Mouse (Mus musculus) heart, postnatal 0 days (tissue): Measurements from ENCODE around the gene Zkscan4. TPM values are rescaled to one million over a fixed set of nuclear protein-coding genes. Genes with fewer than 3 reads are reported as not detected.

ENCODE experiments used
- ATAC-seq: fragments of 200-750 bp; cut with Nextera tagmentation; 2 replicates; pipeline ENCODE4 v1.8.0; 2017; ENCODE audit warnings: low read depth, moderate number of reproducible peaks, moderate library complexity; ENCODE audit not compliant: insufficient read depth
- DNase-seq: peaks from one replicate; pipeline ENCODE4 v3.0.0-alpha.2; 2016; ENCODE audit warnings: low spot score
- H3K27ac ChIP-seq: fragments of 300-500 bp; sonication (generic); 2 replicates; pipeline ENCODE4 v1.5.1; 2014; ENCODE audit warnings: low read depth, mild to moderate bottlenecking
- H3K27me3 ChIP-seq: fragments of 300-500 bp; sonication (generic); 2 replicates; pipeline ENCODE4 v1.6.1; 2014; ENCODE audit warnings: low read length, mixed read lengths; ENCODE audit not compliant: control insufficient read depth, insufficient read depth
- H3K36me3 ChIP-seq: fragments of 300-500 bp; sonication (generic); replicated peaks from 2 replicates; pipeline ENCODE4 v1.6.1; 2014; ENCODE audit warnings: low read length, mixed read lengths; ENCODE audit not compliant: control insufficient read depth, insufficient read depth
- H3K4me1 ChIP-seq: fragments of 300-500 bp; sonication (generic); 2 replicates; pipeline ENCODE4 v1.6.1; 2014; ENCODE audit warnings: antibody characterized with exemption; ENCODE audit not compliant: control insufficient read depth, insufficient read depth
- H3K4me2 ChIP-seq: fragments of 300-500 bp; sonication (generic); 2 replicates; pipeline ENCODE4 v1.6.1; 2014; ENCODE audit warnings: low read depth, mild to moderate bottlenecking, low read length, moderate library complexity
- H3K4me3 ChIP-seq: fragments of 300-500 bp; sonication (generic); 2 replicates; pipeline ENCODE4 v1.5.1; 2014; ENCODE audit warnings: low read depth, low read length
- H3K9ac ChIP-seq: fragments of 300-500 bp; sonication (generic); replicated peaks from 2 replicates; pipeline ENCODE4 v1.6.1; 2014; ENCODE audit warnings: low read depth, low read length, mixed read lengths
- H3K9me3 ChIP-seq: fragments of 300-500 bp; sonication (generic); replicated peaks from 2 replicates; pipeline ENCODE4 v1.6.1; 2016; ENCODE audit warnings: low read length; ENCODE audit not compliant: control insufficient read depth
- CTCF ChIP-seq: IDR thresholded peaks from 2 replicates; pipeline ENCODE4 v1.5.1; 2016; ENCODE audit warnings: antibody characterized with exemption, control low read depth, low read depth
- EP300 ChIP-seq: IDR thresholded peaks from 2 replicates; pipeline ENCODE4 v1.6.1; 2016; ENCODE audit warnings: antibody characterized with exemption, low read depth
- WGBS: fragments of 180-500 bp; shearing (Covaris S2); extraction: QIAGEN DNeasy Blood & Tissue Kit; methylation state at CpG from one replicate; pipeline ENCODE4 v1.1.7; 2014; 5-methylcytosine and 5-hydroxymethylcytosine counted together
- microRNA counts: library from miRNA; unstranded; fragments of <30 nt; microRNA quantifications from one replicate; lab custom pipeline; 2015
- microRNA-seq: library from miRNA; unstranded; fragments of <30 nt; microRNA quantifications from one replicate; pipeline ENCODE4, GENCODE M21; 2016
- polyA plus RNA-seq: library from polyadenylated mRNA; unstranded; fragments of >200 nt; fragmentation: Nextera tagmentation; extraction: Ambion mirVana; gene quantifications from 2 replicates; pipeline ENCODE4 v1.2.1, GENCODE M21; 2015
- total RNA-seq: library from RNA; depleted of rRNA; stranded (reverse); fragments of >200 nt; gene quantifications from 2 replicates; pipeline ENCODE4 v1.2.3, GENCODE M21; 2014; ENCODE audit warnings: low replicate concordance; rRNA removed

Gene Zkscan4
- total and polyA plus RNA-seq, 2 experiments from 2014 or later = 1.7 to 2.0 TPM

- Histone ChIP-seq H3K4me2 (peak within 1 kb of the TSS; percentile 64), H3K27ac (peak within 1 kb of the TSS; percentile 96), H3K9ac (peak within 1 kb of the TSS; percentile 99), H3K27me3 (no peaks in the 10 kb centered on the region), H3K9me3 (no peaks in the 10 kb centered on the region), H3K4me1 (peaks cover 4% of the 10 kb centered on the region), H3K4me3 (peak within 1 kb of the TSS; percentile 99), H3K36me3 (peaks cover 12% of the 10 kb centered on the region)
- under 1% methylated on average over 39 of the region's 39 CpGs for WGBS
- peak; percentile 97 for ATAC-seq
- peak; percentile 63; the same call in 1 of the 2 replicates for TF ChIP-seq EP300
- TF ChIP-seq CTCF = no peak; the same call in 1 of the 2 replicates
- peak; percentile 79 for DNase-seq
These were observed 52.1 kb downstream of the Zkscan4 start, which contains the start of gene Zkscan8 for GRCm38 (mm10) chr13:21530781-21531201. Zkscan8 (minus strand) TSS chr13:21531120.

MicroRNAs within 50 kb of the gene (microRNA counts, 519-probe panel; counts per million panel counts)
- microRNA mmu-miR-1896 (lab: Ali Mortazavi, UCI) = not detected

Small RNAs within 50 kb of the gene (microRNA-seq; reads per million reads assigned to microRNA genes)
- not detected for gene Mir1896

Other genes starting within 250 kb of the Zkscan4 start
- gene Gpx5, start 186.2 kb upstream of the Zkscan4 start, total RNA-seq = not detected in 2 replicates
- not detected in 2 replicates for gene Gpx5, start 186.2 kb upstream of the Zkscan4 start, polyA plus RNA-seq
- not detected in 2 replicates for gene Gpx6, start 166.8 kb upstream of the Zkscan4 start, total RNA-seq
- gene Gpx6, start 166.8 kb upstream of the Zkscan4 start, polyA plus RNA-seq = not detected in 2 replicates
- not detected in 2 replicates for gene Olfr1367, start 132.0 kb upstream of the Zkscan4 start, total RNA-seq
- gene Olfr1367, start 132.0 kb upstream of the Zkscan4 start, polyA plus RNA-seq = not detected in 2 replicates
- 3.6 and 7.8 TPM in 2 replicates for gene Zscan12, start 116.1 kb upstream of the Zkscan4 start, total RNA-seq
- 5.2 TPM in 2 replicates for gene Zscan12, start 116.1 kb upstream of the Zkscan4 start, polyA plus RNA-seq
- 32.7 and 40.8 TPM in 2 replicates for gene Zkscan3, start 76.2 kb upstream of the Zkscan4 start, total RNA-seq
- gene Zkscan3, start 76.2 kb upstream of the Zkscan4 start, polyA plus RNA-seq = 49.1 and 54.5 TPM in 2 replicates
- 1.7 and 1.9 TPM in 2 replicates for gene Pgbd1, start 37.8 kb upstream of the Zkscan4 start, total RNA-seq
- gene Pgbd1, start 37.8 kb upstream of the Zkscan4 start, polyA plus RNA-seq = 1.5 and 2.1 TPM in 2 replicates
- gene Zscan26, start 25.2 kb upstream of the Zkscan4 start, total RNA-seq = 14.1 and 17.5 TPM in 2 replicates
- 19.5 and 22.4 TPM in 2 replicates for gene Zscan26, start 25.2 kb upstream of the Zkscan4 start, polyA plus RNA-seq
- gene Nkapl, start 10.4 kb upstream of the Zkscan4 start, total RNA-seq = not detected in 2 replicates
- 1.8 and 2.1 TPM in 2 replicates for gene Nkapl, start 10.4 kb upstream of the Zkscan4 start, polyA plus RNA-seq
- gene Gm10065, start 534 bp downstream of the Zkscan4 start, total RNA-seq = not detected in 2 replicates
- not detected in 2 replicates for gene Gm10065, start 534 bp downstream of the Zkscan4 start, polyA plus RNA-seq
- gene AK157302, start 16.3 kb downstream of the Zkscan4 start, total RNA-seq = 0.08 and 0.15 TPM in 2 replicates
- 0.93 and 1.3 TPM in 2 replicates for gene AK157302, start 16.3 kb downstream of the Zkscan4 start, polyA plus RNA-seq
- 54.7 and 58.8 TPM in 2 replicates for gene Gm11273, start 22.5 kb downstream of the Zkscan4 start, total RNA-seq
- gene Gm11273, start 22.5 kb downstream of the Zkscan4 start, polyA plus RNA-seq = 27.8 and 29.0 TPM in 2 replicates
- 7.1 and 10.9 TPM in 2 replicates for gene Zkscan8, start 52.2 kb downstream of the Zkscan4 start, total RNA-seq
- gene Zkscan8, start 52.2 kb downstream of the Zkscan4 start, polyA plus RNA-seq = 3.0 and 3.4 TPM in 2 replicates
- not detected in 2 replicates for gene Olfr1366, start 63.9 kb downstream of the Zkscan4 start, total RNA-seq
- gene Olfr1366, start 63.9 kb downstream of the Zkscan4 start, polyA plus RNA-seq = not detected in 2 replicates
- not detected in 2 replicates for gene Olfr1535, start 81.0 kb downstream of the Zkscan4 start, total RNA-seq
- 0.03 TPM in 1 of 2 replicates, not detected in the other for gene Olfr1535, start 81.0 kb downstream of the Zkscan4 start, polyA plus RNA-seq
- not detected in 2 replicates for gene Olfr1364, start 102.9 kb downstream of the Zkscan4 start, total RNA-seq
- gene Olfr1364, start 102.9 kb downstream of the Zkscan4 start, polyA plus RNA-seq = not detected in 2 replicates
- gene Olfr1362, start 135.1 kb downstream of the Zkscan4 start, total RNA-seq = not detected in 2 replicates
- not detected in 2 replicates for gene Olfr1362, start 135.1 kb downstream of the Zkscan4 start, polyA plus RNA-seq
- gene Olfr11, start 163.6 kb downstream of the Zkscan4 start, total RNA-seq = not detected in 2 replicates
- not detected in 2 replicates for gene Olfr11, start 163.6 kb downstream of the Zkscan4 start, polyA plus RNA-seq
- not detected in 2 replicates for gene Olfr1361, start 184.5 kb downstream of the Zkscan4 start, total RNA-seq
- gene Olfr1361, start 184.5 kb downstream of the Zkscan4 start, polyA plus RNA-seq = not detected in 2 replicates
- not detected in 2 replicates for gene Olfr1360, start 198.5 kb downstream of the Zkscan4 start, total RNA-seq
- gene Olfr1360, start 198.5 kb downstream of the Zkscan4 start, polyA plus RNA-seq = not detected in 2 replicates
- gene Olfr1359, start 219.2 kb downstream of the Zkscan4 start, total RNA-seq = not detected in 2 replicates
- not detected in 2 replicates for gene Olfr1359, start 219.2 kb downstream of the Zkscan4 start, polyA plus RNA-seq
- 431 and 666 TPM in 2 replicates for gene Hist1h2bl, start 237.2 kb downstream of the Zkscan4 start, total RNA-seq
- gene Hist1h2bl, start 237.2 kb downstream of the Zkscan4 start, polyA plus RNA-seq = 0.55 and 0.98 TPM in 2 replicates
- 828 and 1,538 TPM in 2 replicates for gene Hist1h2ai, start 237.5 kb downstream of the Zkscan4 start, total RNA-seq
- 3.6 and 4.3 TPM in 2 replicates for gene Hist1h2ai, start 237.5 kb downstream of the Zkscan4 start, polyA plus RNA-seq
- gene Hist1h3h, start 238.8 kb downstream of the Zkscan4 start, total RNA-seq = 1,332 and 1,437 TPM in 2 replicates
- 1.8 TPM in 1 of 2 replicates, not detected in the other for gene Hist1h3h, start 238.8 kb downstream of the Zkscan4 start, polyA plus RNA-seq
- gene Hist1h2bm, start 243.1 kb downstream of the Zkscan4 start, total RNA-seq = 1,438 and 1,618 TPM in 2 replicates
- gene Hist1h2bm, start 243.1 kb downstream of the Zkscan4 start, polyA plus RNA-seq = 0.60 and 0.90 TPM in 2 replicates